Mouse (Mus musculus): ENCODE measurements around the gene Gm1043. TPM values are rescaled to one million over a fixed set of nuclear protein-coding genes. Genes with fewer than 3 reads are reported as not detected.

Gm1043 gene
- polyA plus RNA-seq, 1 experiment from 2014 or later: not detected

- no peaks in the 10 kb centered on the region for H3K36me3 ChIP-seq
- H3K27me3 ChIP-seq (replicated peaks): no peaks in the 10 kb centered on the region
- H3K4me2 ChIP-seq: no peak overlapping the region
- no peak overlapping the region for H3K4me3 ChIP-seq
- no peak for ATAC-seq
- no peaks in the 10 kb centered on the region for H3K4me1 ChIP-seq
- H3K9me3 ChIP-seq (replicated peaks): no peaks in the 10 kb centered on the region
- H3K27ac ChIP-seq: no peak overlapping the region
- no peak overlapping the region for H3K9ac ChIP-seq
- WGBS (ENCODE audit: insufficient replicate concordance): 37% methylated on average over 7 of the region's 7 CpGs
Observed at GRCm38 (mm10) chr5:37256823-37257222, 171.7 kb downstream of the Gm1043 start.

- Histone ChIP-seq H3K9me3 (replicated peaks) (no peaks in the 10 kb centered on the region), H3K27ac (no peak overlapping the region), H3K36me3 (no peaks in the 10 kb centered on the region), H3K4me2 (no peak overlapping the region), H3K27me3 (replicated peaks) (no peaks in the 10 kb centered on the region), H3K4me1 (no peaks in the 10 kb centered on the region), H3K4me3 (no peak overlapping the region), H3K9ac (no peak overlapping the region)
- no peak for ATAC-seq
- 33% methylated on average over 5 of the region's 5 CpGs for WGBS (ENCODE audit: insufficient replicate concordance)
Observed at GRCm38 (mm10) chr5:37257243-37257642, 172.1 kb downstream of the Gm1043 start.

GRCm38 (mm10) chr5:37261734-37262133, 176.6 kb downstream of the Gm1043 start:
- Histone ChIP-seq H3K4me3 (no peak overlapping the region), H3K27ac (no peak overlapping the region), H3K9me3 (replicated peaks) (no peaks in the 10 kb centered on the region), H3K36me3 (no peaks in the 10 kb centered on the region), H3K27me3 (replicated peaks) (no peaks in the 10 kb centered on the region), H3K4me2 (no peak overlapping the region), H3K4me1 (no peaks in the 10 kb centered on the region), H3K9ac (no peak overlapping the region)
- WGBS (ENCODE audit: insufficient replicate concordance): 66% methylated on average over 5 of the region's 5 CpGs
- ATAC-seq: no peak

- H3K4me2 ChIP-seq: no peak overlapping the region
- no peak overlapping the region for H3K9ac ChIP-seq
- no peaks in the 10 kb centered on the region for H3K36me3 ChIP-seq
- WGBS (ENCODE audit: insufficient replicate concordance): 58% methylated on average over 6 of the region's 6 CpGs
- no peaks in the 10 kb centered on the region for H3K4me1 ChIP-seq
- H3K27me3 ChIP-seq (replicated peaks): no peaks in the 10 kb centered on the region
- no peak overlapping the region for H3K4me3 ChIP-seq
- no peaks in the 10 kb centered on the region for H3K9me3 ChIP-seq (replicated peaks)
- no peak for ATAC-seq
- no peak overlapping the region for H3K27ac ChIP-seq
Observed at GRCm38 (mm10) chr5:37263816-37264215, 178.6 kb downstream of the Gm1043 start.

Other genes with a start within 250 kb of the Gm1043 start
- gene Ppp2r2c, start 216.9 kb upstream of the Gm1043 start, polyA plus RNA-seq (2016; fragmentation: Nextera tagmentation; extraction: Ambion mirVana): 0.08 TPM in 1 of 2 replicates, not detected in the other
- 1.7 and 2.1 TPM in 2 replicates for gene Wfs1, start 96.2 kb upstream of the Gm1043 start, polyA plus RNA-seq (2016; fragmentation: Nextera tagmentation; extraction: Ambion mirVana)
- 2.4 and 2.7 TPM in 2 replicates for gene Crmp1, start 156.6 kb downstream of the Gm1043 start, polyA plus RNA-seq (2016; fragmentation: Nextera tagmentation; extraction: Ambion mirVana)

Measured in liver, embryonic 12.5 days (tissue).